Mouse (Mus musculus): ENCODE measurements around the gene Nme7. TPM values are rescaled to one million over a fixed set of nuclear protein-coding genes. Genes with fewer than 3 reads are reported as not detected.

The Nme7 gene
- total RNA-seq (2021): 1 to 10 TPM; 2.1 TPM
- long read RNA-seq, experiment 1, partial matches to known transcripts: 4 of 8 reads
- long read RNA-seq, experiment 1, other reads (novel, unspliced or antisense): 4 of 8 reads
- long read RNA-seq, experiment 2, partial matches to known transcripts: 0 of 8 reads
- long read RNA-seq, experiment 2, other reads (novel, unspliced or antisense): 8 of 8 reads

GRCm38 (mm10) chr1:164303821-164304220, at the start of gene Nme7:
TSS of gene Nme7 (plus strand) at chr1:164304121.
- intact Hi-C loops (cut with DNase I): no loop called here
- DNase-seq: no peak

DNA sequence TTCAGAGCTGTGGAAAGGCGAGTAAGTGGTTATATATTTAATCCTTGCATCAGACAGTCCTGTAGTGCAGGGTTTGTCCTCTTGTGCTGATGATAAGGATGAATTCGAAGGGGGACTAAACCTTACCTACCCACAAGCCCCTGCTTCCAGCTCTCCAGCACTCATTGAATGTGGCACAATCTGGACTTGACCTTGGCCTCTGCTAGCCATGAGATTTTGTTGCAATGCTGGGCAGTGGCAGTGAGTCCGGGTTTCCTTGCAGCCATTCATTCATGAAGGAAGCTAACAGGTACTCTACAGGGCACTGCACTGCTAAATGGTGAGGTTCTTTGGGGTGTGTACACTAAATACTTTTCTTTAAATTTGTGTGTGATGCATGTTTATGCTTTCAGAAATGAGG, 49.1 kb upstream of the Nme7 start:
- intact Hi-C loops (cut with DNase I): loop anchor here (5.0 kb wide), 1 partner anchor 52 kb away; the partner anchor contains the start of gene Blzf1
- DNase-seq: no peak

GRCm38 (mm10) chr1:164260171-164261028, 43.5 kb upstream of the Nme7 start:
- DNase-seq: no peak
- intact Hi-C loops (cut with DNase I): no loop called here

DNA sequence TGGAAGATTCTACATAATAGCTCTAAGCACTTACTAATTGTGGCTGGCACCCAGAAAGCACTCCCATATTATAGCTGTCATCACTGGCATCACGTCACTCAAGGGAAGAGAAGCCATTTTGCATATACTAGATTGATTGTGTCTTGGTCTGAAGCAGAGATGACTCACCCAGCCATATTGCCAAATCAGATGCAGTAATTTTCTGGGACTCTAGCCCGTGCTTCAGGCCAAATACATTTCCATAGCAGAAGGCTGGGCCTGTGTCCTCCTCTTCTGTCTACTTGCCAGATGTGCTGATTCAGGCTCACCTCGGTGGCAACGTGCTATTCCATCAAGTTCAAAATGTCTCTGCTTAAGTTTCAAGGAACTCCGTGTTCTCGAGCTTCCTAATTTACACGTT, 42.4 kb upstream of the Nme7 start:
- intact Hi-C loops (cut with DNase I): no loop called here
- peak in 1 of 2 experiments; percentile 5 for DNase-seq

GRCm38 (mm10) chr1:164270941-164271340, 33.0 kb upstream of the Nme7 start:
- no peak for DNase-seq
- intact Hi-C loops (cut with DNase I): no loop called here

DNA sequence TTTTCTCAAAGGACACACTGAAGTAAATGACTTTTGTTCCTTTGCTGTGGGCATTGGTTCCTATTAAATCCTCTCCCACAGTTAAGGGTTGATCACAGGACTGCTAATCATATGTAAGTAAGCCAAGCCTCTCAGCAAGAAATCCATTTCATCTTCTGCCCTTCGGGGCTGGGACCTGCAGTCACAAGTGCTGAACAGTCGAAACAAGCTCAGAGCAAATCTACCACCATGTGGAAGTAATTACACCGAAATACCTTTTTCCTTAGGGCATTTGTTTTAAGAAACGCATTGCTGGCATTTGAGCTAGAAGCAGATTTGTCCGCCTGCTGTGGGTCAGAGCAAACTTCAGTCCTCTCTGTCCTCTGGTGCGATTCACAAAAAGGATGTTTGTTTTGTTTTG, 30.3 kb upstream of the Nme7 start:
- intact Hi-C loops (cut with DNase I): no loop called here
- no peak for DNase-seq

DNA sequence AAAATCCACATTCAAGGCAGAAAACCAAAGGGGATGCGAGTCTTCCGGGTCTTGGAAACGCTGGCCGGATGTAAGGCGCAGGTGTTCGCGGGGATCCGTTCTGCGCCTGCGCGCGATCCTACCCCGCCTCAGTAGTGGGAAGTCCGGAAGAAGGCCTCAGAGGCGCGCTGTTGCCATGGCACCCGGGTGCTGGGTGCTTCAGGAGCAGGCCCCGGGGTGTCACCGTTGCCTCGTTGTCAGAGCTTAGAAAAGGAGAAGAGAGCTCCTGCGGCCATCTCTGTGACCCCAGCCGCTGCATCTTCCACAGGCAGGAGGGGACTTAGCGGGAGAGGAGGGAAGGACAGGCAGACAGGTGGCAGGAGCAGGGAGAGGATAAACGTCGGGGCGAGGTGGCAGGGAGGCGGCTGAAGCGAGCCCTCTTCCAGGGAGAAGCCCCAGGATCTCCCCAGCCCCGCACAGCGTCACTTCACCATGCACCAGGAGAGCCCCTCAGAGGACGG, 28.4 kb upstream of the Nme7 start, which contains the start of gene Ccdc181:
Gene Ccdc181 (plus strand): TSS at position 131 of the 500 bp plus-strand sequence.
- intact Hi-C loops (cut with DNase I): no loop called here
- DNase-seq: peak; percentile 85 to 88

DNA sequence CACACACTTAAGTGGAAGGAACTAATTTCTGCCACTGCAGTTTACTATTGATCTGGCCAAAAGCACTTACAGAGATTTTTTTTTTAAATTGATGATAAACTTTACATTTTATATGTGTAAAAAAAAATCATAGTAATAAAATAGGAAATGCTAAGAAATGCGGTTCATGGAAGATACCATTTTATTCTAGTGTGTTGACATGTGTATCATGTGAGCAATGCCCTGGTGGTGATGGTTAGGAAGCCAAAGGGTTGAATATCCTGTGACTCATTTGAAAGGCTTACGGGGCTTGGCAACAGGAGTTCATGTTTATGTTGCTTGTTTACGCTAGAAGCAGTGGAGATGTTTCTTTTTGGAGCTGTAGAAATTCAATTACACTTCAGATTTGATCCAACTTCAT, 27.4 kb upstream of the Nme7 start:
- no peak for DNase-seq
- intact Hi-C loops (cut with DNase I): no loop called here

DNA sequence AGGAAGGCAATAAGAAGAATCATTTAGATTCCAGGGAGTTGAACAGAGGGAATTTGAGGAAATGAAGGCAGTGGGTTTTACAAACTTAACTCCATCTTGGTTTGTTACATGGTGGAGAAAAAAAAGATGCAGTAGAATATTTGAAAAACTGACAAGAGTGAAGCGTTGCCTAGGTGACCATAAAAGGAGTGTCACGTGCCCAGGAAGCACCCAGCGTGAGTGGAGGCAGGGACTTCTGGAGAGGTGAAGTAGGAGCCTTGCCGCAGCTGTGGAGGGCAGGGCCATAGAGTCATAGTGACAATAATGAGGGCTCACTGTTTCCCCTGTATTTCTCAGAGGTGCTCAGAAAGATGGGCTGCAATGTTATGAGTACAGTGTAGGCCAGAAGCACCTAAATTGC, 24.6 kb upstream of the Nme7 start:
- intact Hi-C loops (cut with DNase I): no loop called here

GRCm38 (mm10) chr1:164284007-164284406, 19.9 kb upstream of the Nme7 start:
- intact Hi-C loops (cut with DNase I): no loop called here
- DNase-seq: no peak

More for the DNA sequence above, 24.6 kb upstream of the Nme7 start:
- no peak for DNase-seq

DNA sequence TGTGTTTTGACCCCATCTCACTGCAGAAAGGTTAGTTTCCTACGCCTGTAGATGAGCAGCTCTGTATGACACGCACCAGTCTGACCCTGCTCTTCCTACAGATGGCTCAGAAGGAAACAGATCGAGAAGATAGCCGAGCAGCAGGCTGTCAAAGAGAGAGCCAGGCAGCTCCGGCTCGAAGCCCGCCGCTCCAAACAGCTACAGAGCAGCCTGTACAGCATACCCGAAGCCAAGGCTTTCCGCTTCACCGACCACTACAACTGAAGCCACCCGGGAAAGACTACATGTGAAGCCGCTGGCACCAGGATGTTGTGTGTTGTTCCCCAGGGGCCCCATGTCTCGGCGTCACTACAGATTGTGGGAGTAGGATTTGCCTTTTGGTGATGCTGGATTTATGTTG, 16.5 kb upstream of the Nme7 start:
- intact Hi-C loops (cut with DNase I): no loop called here
- DNase-seq: no peak

GRCm38 (mm10) chr1:164292040-164292439, 11.9 kb upstream of the Nme7 start:
- intact Hi-C loops (cut with DNase I): no loop called here

DNA sequence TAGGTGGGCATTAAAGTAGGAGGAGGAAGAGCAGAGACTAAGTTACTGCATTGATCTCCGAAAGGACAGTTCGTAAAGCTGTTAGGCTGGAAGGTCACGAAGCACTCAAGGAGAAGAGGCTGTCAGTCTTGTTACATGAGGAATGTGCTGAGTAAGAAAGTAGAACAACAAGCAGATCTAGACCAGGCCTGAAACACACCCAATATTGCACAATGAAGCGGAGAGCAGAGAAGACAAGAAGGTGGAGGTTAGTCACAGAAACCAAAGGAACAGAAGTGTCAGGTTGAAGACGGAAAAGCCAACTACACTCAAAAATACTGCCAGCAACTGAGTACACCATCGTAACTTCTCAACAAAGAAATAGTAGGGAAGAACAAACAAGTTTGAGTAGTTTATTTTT, 9.8 kb upstream of the Nme7 start:
- intact Hi-C loops (cut with DNase I): no loop called here

More at GRCm38 (mm10) chr1:164292040-164292439, 11.9 kb upstream of the Nme7 start:
- DNase-seq: no peak

GRCm38 (mm10) chr1:164296473-164296872, 7.4 kb upstream of the Nme7 start:
- no peak for DNase-seq
- intact Hi-C loops (cut with DNase I): no loop called here

More for the DNA sequence above, 9.8 kb upstream of the Nme7 start:
- DNase-seq: no peak

GRCm38 (mm10) chr1:164301949-164302348, 2.0 kb upstream of the Nme7 start:
- DNase-seq: no peak
- intact Hi-C loops (cut with DNase I): no loop called here

- intact Hi-C loops (cut with DNase I): loop anchor here (5.0 kb wide), 1 partner anchor 55 kb away; no protein-coding TSS in a partner anchor
- peak; percentile 91 to 95 for DNase-seq
Measured at GRCm38 (mm10) chr1:164307124-164307751, 3.3 kb downstream of the Nme7 start, which contains the start of gene Blzf1. TSS of gene Blzf1 (minus strand) at chr1:164307489.

DNA sequence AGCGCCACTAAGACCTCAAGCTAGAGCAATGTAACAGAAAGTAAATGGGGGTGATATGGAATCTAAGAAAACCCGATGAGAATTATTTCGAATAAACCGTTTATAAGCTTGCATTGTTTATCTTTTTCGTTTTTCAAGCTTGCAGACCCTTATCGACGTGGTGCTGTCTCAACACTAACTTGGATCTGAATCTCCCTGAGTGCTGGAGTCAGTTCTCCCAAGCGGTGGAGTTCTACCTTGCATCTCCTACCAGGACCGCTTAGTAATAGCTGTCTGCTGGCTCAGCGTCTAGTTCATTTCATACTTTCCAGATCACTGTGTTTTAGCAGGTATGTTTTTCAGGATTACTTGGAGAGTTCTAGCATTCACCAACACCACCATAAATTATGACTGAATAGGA, 4.0 kb downstream of the Nme7 start:
- intact Hi-C loops (cut with DNase I): loop anchor here (5.0 kb wide), 1 partner anchor 56 kb away; no protein-coding TSS in a partner anchor
- no peak for DNase-seq

GRCm38 (mm10) chr1:164314085-164314484, 10.2 kb downstream of the Nme7 start:
- no peak for DNase-seq
- intact Hi-C loops (cut with DNase I): loop anchor here (10.0 kb wide), 1 partner anchor 1001 kb away; no protein-coding TSS in a partner anchor

- intact Hi-C loops (cut with DNase I): loop anchor here (5.0 to 10.0 kb wide), 2 partner anchors 722 to 1000 kb away; no protein-coding TSS in a partner anchor
- DNase-seq: peak; percentile 12 to 22
Measured at GRCm38 (mm10) chr1:164315266-164315665, 11.3 kb downstream of the Nme7 start.

DNA sequence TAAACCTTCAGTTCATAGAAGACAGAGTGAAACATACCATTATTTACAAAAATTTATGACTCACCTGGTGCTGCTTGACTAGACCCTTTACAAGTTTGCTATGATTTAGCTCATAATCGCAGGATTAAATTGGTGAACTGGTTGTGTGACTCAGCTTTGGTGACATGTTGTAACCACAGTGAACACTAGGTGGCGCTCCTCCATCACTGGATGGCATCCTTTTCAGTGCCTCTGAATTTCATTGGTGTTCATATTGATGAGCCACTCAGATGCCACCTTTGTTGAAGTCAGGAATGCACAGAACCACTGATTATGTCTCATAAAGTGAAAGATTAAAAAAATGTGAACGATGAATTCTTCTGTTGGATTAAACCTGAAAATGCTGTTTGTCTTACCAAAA, 12.8 kb downstream of the Nme7 start:
- DNase-seq: peak; percentile 30 to 55
- intact Hi-C loops (cut with DNase I): loop anchor here (2.0 to 10.0 kb wide), 4 partner anchors 588 to 998 kb away; no protein-coding TSS in a partner anchor
